Mouse (Mus musculus) CH12.LX (cell line): ENCODE measurements around the gene Wipi2. TPM values are rescaled to one million over a fixed set of nuclear protein-coding genes. Genes with fewer than 3 reads are reported as not detected.

ENCODE experiments used
- DNase-seq: peaks from one replicate; pipeline ENCODE4 v3.0.0-alpha.2; 2013; ENCODE audit errors: extremely low read depth
- H3K27ac ChIP-seq: 2 replicates; pipeline ENCODE4 v1.5.1; 2012; ENCODE audit warnings: low read depth, mild to moderate bottlenecking, control low read depth, moderate library complexity; ENCODE audit not compliant: insufficient read depth
- H3K27me3 ChIP-seq: replicated peaks from 2 replicates; pipeline ENCODE3; 2012; ENCODE audit warnings: inconsistent platforms
- H3K36me3 ChIP-seq, 2 experiments: replicated peaks in 1 of 2; 2 replicates each; pipeline versions ENCODE3 to v1.6.1; 2012; ENCODE audit warnings: inconsistent platforms in 1 of 2, low read length in 1 of 2, mild to moderate bottlenecking in 1 of 2, mixed read lengths in 1 of 2, moderate library complexity in 1 of 2; ENCODE audit not compliant: control insufficient read depth in 1 of 2, insufficient read depth in 1 of 2
- H3K4me1 ChIP-seq, 2 experiments: 2 replicates each; pipeline ENCODE4 v1.6.1; 2012; ENCODE audit warnings: inconsistent platforms in 1 of 2, moderate library complexity in 1 of 2; ENCODE audit not compliant: insufficient read depth in 2 of 2, control insufficient read depth in 1 of 2
- H3K4me2 ChIP-seq: 2 replicates; pipeline ENCODE4 v1.6.1; 2012; ENCODE audit warnings: low read depth, mild to moderate bottlenecking, control low read depth; ENCODE audit not compliant: poor library complexity, insufficient read depth, severe bottlenecking
- H3K4me3 ChIP-seq, 3 experiments: fragments of 150-350 bp in 1 of 3; sonication (generic) in 1 of 3; replicated peaks in 1 of 3; 2 replicates each; pipeline versions ENCODE3 to v1.5.1; 2011 to 2012; ENCODE audit warnings: low read depth in 2 of 3, low read length in 2 of 3, mild to moderate bottlenecking in 2 of 3, moderate library complexity in 2 of 3, control low read depth in 1 of 3, improper control_type of control experiment in 1 of 3, inconsistent platforms in 1 of 3, mixed read lengths in 1 of 3; ENCODE audit not compliant: poor library complexity in 1 of 3
- H3K79me2 ChIP-seq: replicated peaks from 2 replicates; pipeline ENCODE4 v1.6.1; 2012; ENCODE audit warnings: mild to moderate bottlenecking, moderate library complexity; ENCODE audit not compliant: control insufficient read depth, poor library complexity, insufficient read depth, severe bottlenecking; ENCODE audit errors: extremely low read depth
- H3K9ac ChIP-seq: 2 replicates; pipeline ENCODE4 v1.6.1; 2012; ENCODE audit warnings: low read depth, mild to moderate bottlenecking, control low read depth, moderate library complexity; ENCODE audit not compliant: insufficient read depth
- H3K9me3 ChIP-seq: replicated peaks from 2 replicates; pipeline ENCODE3; 2012; ENCODE audit warnings: low read length, inconsistent platforms, mixed read lengths
- CTCF ChIP-seq, 2 experiments: IDR thresholded peaks in 1 of 2; conservative IDR thresholded peaks in 1 of 2; 2 replicates each; pipeline ENCODE4 v1.5.1; 2011 to 2012; ENCODE audit warnings: low read depth in 2 of 2, low read length in 2 of 2, improper control_type of control experiment in 1 of 2, inconsistent platforms in 1 of 2, mild to moderate bottlenecking in 1 of 2, moderate library complexity in 1 of 2
- E2F4 ChIP-seq: IDR thresholded peaks from 2 replicates; pipeline ENCODE4 v1.6.1; 2011; ENCODE audit warnings: low read depth, low read length, improper control_type of control experiment; ENCODE audit not compliant: insufficient replicate concordance
- ELF1 ChIP-seq: IDR thresholded peaks from 2 replicates; pipeline ENCODE4 v1.6.1; 2014; ENCODE audit warnings: low read depth, mild to moderate bottlenecking, inconsistent platforms, low read length, improper control_type of control experiment
- ETS1 ChIP-seq: conservative IDR thresholded peaks from 2 replicates; pipeline ENCODE4 v1.6.1; 2012; ENCODE audit warnings: low read depth, mild to moderate bottlenecking, inconsistent platforms, low read length, improper control_type of control experiment, moderate library complexity
- IRF4 ChIP-seq: IDR thresholded peaks from 2 replicates; pipeline ENCODE4 v1.6.1; 2014; ENCODE audit warnings: low read depth, mild to moderate bottlenecking, inconsistent platforms, low read length, improper control_type of control experiment
- JUND ChIP-seq: conservative IDR thresholded peaks from 2 replicates; pipeline ENCODE4 v1.6.1; 2011; ENCODE audit warnings: low read depth, low read length, improper control_type of control experiment
- MAX ChIP-seq: IDR thresholded peaks from 2 replicates; pipeline ENCODE4 v1.6.1; 2011; ENCODE audit warnings: low read length, improper control_type of control experiment
- MEF2A ChIP-seq: IDR thresholded peaks from 2 replicates; pipeline ENCODE4 v1.6.1; 2014; ENCODE audit warnings: low read depth, mild to moderate bottlenecking, inconsistent platforms, low read length, improper control_type of control experiment, borderline replicate concordance
- MYC ChIP-seq: IDR thresholded peaks from 2 replicates; pipeline ENCODE4 v1.6.1; 2011; ENCODE audit warnings: low read depth, mild to moderate bottlenecking, improper control_type of control experiment, low read length
- NRF1 ChIP-seq: IDR thresholded peaks from 2 replicates; pipeline ENCODE4 v1.6.1; 2014; ENCODE audit warnings: low read depth, mild to moderate bottlenecking, inconsistent platforms, low read length, improper control_type of control experiment, moderate library complexity
- POLR2A ChIP-seq: IDR thresholded peaks from 2 replicates; pipeline ENCODE4 v1.6.1; 2011; ENCODE audit warnings: low read depth, mild to moderate bottlenecking, improper control_type of control experiment, low read length
- POLR2AphosphoS2 ChIP-seq: IDR thresholded peaks from 2 replicates; pipeline ENCODE4 v1.6.1; 2011; ENCODE audit warnings: low read depth, low read length, improper control_type of control experiment
- RAD21 ChIP-seq: IDR thresholded peaks from 2 replicates; pipeline ENCODE4 v1.6.1; 2011; ENCODE audit warnings: low read depth, mild to moderate bottlenecking, low read length, improper control_type of control experiment, moderate library complexity
- SIN3A ChIP-seq: IDR thresholded peaks from 2 replicates; pipeline ENCODE4 v1.6.1; 2012; ENCODE audit warnings: low read length, improper control_type of control experiment, inconsistent platforms
- SMC3 ChIP-seq: IDR thresholded peaks from 2 replicates; pipeline ENCODE4 v1.6.1; 2011; ENCODE audit warnings: low read depth, low read length, improper control_type of control experiment
- TBP ChIP-seq: conservative IDR thresholded peaks from 2 replicates; pipeline ENCODE4 v1.6.1; 2011; ENCODE audit warnings: low read depth, low read length, improper control_type of control experiment
- TCF12 ChIP-seq: IDR thresholded peaks from 2 replicates; pipeline ENCODE4 v1.6.1; 2014; ENCODE audit warnings: low read depth, mild to moderate bottlenecking, inconsistent platforms, low read length, improper control_type of control experiment
- ZC3H11A ChIP-seq: IDR thresholded peaks from 2 replicates; pipeline ENCODE4 v1.6.1; 2012; ENCODE audit warnings: low read depth, mild to moderate bottlenecking, inconsistent platforms, low read length, improper control_type of control experiment
- ZKSCAN1 ChIP-seq: IDR thresholded peaks from 2 replicates; pipeline ENCODE4 v1.6.1; 2012; ENCODE audit warnings: low read depth, inconsistent platforms, low read length, improper control_type of control experiment, borderline replicate concordance
- dilution Hi-C: fragments of 300-500 bp; cut with MboI; formaldehyde crosslinking; loops from 2 replicates; pipeline ENCODE4 v1.14.3; 2020; ENCODE audit warnings: low sequenced_read_pairs; ENCODE audit not compliant: extremely low pct_unique_long_range_greater_than_20kb, extremely low pct_ligation_motif_present
- in situ Hi-C: fragments of 300-500 bp; cut with MboI; formaldehyde crosslinking; loops from 3 replicates; pipeline ENCODE4 v1.14.3; 2019; ENCODE audit warnings: low sequenced_read_pairs, low pct_ligation_motif_present, low pct_unique_long_range_greater_than_20kb, mixed read lengths
- polyA plus RNA-seq: library from polyadenylated mRNA; unstranded; fragments of >175 nt; gene quantifications from 2 replicates; pipeline ENCODE4 v1.2.1, GENCODE M21; 2012; ENCODE audit warnings: low read depth; ENCODE audit not compliant: insufficient read length
- total RNA-seq, 2 experiments: library from RNA; depleted of rRNA; stranded (reverse); fragments of 300-350 nt in 1 of 2; fragments of >200 nt in 1 of 2; gene quantifications; 2 replicates each; pipeline ENCODE4 v1.2.3; 2012 to 2014

Gene Wipi2
- total and polyA plus RNA-seq, 3 experiments: 38.0 to 47.4 (median 43.4) TPM

- no peaks in the 10 kb centered on the region for H3K36me3 ChIP-seq
- H3K9me3 ChIP-seq: peaks cover 14% of the 10 kb centered on the region
- dilution Hi-C loops: no loop called here
- no peak overlapping the region for H3K9ac ChIP-seq
- TF ChIP-seq MEF2A: no peak
- no peak for TF ChIP-seq ELF1
- no peak for TF ChIP-seq ETS1
- TF ChIP-seq POLR2A: no peak
- peak; percentile 80 for TF ChIP-seq SMC3
- no peak for TF ChIP-seq TCF12
- TF ChIP-seq MYC: no peak
- TF ChIP-seq SIN3A: no peak
- TF ChIP-seq POLR2AphosphoS2: no peak
- no peak for TF ChIP-seq IRF4
- TF ChIP-seq RAD21: peak; percentile 69
- TF ChIP-seq MAX: no peak
- no peak for TF ChIP-seq TBP
- TF ChIP-seq ZC3H11A: no peak
- peak; percentile 73 to 81 for TF ChIP-seq CTCF (conservative IDR thresholded peaks at IDR 0.05 in 1 of 2, IDR thresholded peaks at IDR 0.05 in 1 of 2; ENCODE audit: low read depth in 2 of 2, low read length in 2 of 2)
- in situ Hi-C loops: loop anchor here (25.0 kb wide), 1 partner anchor 131 kb away; no protein-coding TSS in a partner anchor
- DNase-seq: peak; percentile 43
- H3K27ac ChIP-seq: no peak overlapping the region
- H3K4me1 ChIP-seq: no peaks in the 10 kb centered on the region
- no peak overlapping the region for H3K4me2 ChIP-seq
- H3K4me3 ChIP-seq: no peak overlapping the region
- H3K79me2 ChIP-seq: no peaks in the 10 kb centered on the region
- H3K27me3 ChIP-seq: peaks cover 45% of the 10 kb centered on the region
These were observed 46.0 kb upstream of the Wipi2 start for GRCm38 (mm10) chr5:142581517-142581916.

GRCm38 (mm10) chr5:142583616-142584126, 43.8 kb upstream of the Wipi2 start:
- TF ChIP-seq POLR2AphosphoS2 (no peak), NRF1 (no peak), E2F4 (no peak), ZC3H11A (no peak), ZKSCAN1 (no peak), JUND (no peak), ETS1 (no peak)
- Histone ChIP-seq H3K27ac (no peak overlapping the region), H3K27me3 (peaks cover 50% of the 10 kb centered on the region), H3K4me3 (no peak overlapping the region), H3K9me3 (peaks cover 5% of the 10 kb centered on the region), H3K4me2 (no peak overlapping the region), H3K4me1 (no peaks in the 10 kb centered on the region), H3K9ac (no peak overlapping the region), H3K79me2 (no peaks in the 10 kb centered on the region), H3K36me3 (no peaks in the 10 kb centered on the region)
- no peak for DNase-seq
- in situ Hi-C loops: loop anchor here (25.0 kb wide), 1 partner anchor 129 kb away; no protein-coding TSS in a partner anchor
- dilution Hi-C loops: no loop called here
